Mouse (Mus musculus) midbrain, embryonic 14.5 days (tissue): ENCODE data around the gene Dnase2a. TPM values are rescaled to one million over a fixed set of nuclear protein-coding genes. Genes with fewer than 3 reads are reported as not detected.

Experiments
- ATAC-seq: fragments of 200-750 bp; cut with Nextera tagmentation; 2 replicates; pipeline ENCODE4 v1.8.0; 2017; ENCODE audit warnings: moderate number of reproducible peaks, moderate library complexity; ENCODE audit not compliant: low FRiP score, low TSS enrichment
- DNase-seq: peaks from one replicate; pipeline ENCODE4 v3.0.0-alpha.2; 2015
- H3K27ac ChIP-seq: fragments of 300-500 bp; sonication (generic); replicated peaks from 2 replicates; pipeline ENCODE4 v1.5.1; 2014; ENCODE audit warnings: mild to moderate bottlenecking, low read depth, low read length, moderate library complexity
- H3K27me3 ChIP-seq: fragments of 300-500 bp; sonication (generic); 2 replicates; pipeline ENCODE4 v1.6.1; 2014; ENCODE audit warnings: low read length, control low read depth, mixed read lengths; ENCODE audit not compliant: control insufficient read depth, insufficient read depth
- H3K36me3 ChIP-seq: fragments of 300-500 bp; sonication (generic); 2 replicates; pipeline ENCODE4 v1.6.1; 2014; ENCODE audit warnings: low read length, control low read depth; ENCODE audit not compliant: control insufficient read depth, insufficient read depth
- H3K4me1 ChIP-seq: fragments of 300-500 bp; sonication (generic); 2 replicates; pipeline ENCODE4 v1.6.1; 2014; ENCODE audit warnings: mild to moderate bottlenecking, antibody characterized with exemption, low read length, control low read depth; ENCODE audit not compliant: control insufficient read depth, insufficient read depth
- H3K4me2 ChIP-seq: fragments of 300-500 bp; sonication (generic); 2 replicates; pipeline ENCODE4 v1.6.1; 2014; ENCODE audit warnings: mild to moderate bottlenecking, low read length, moderate library complexity
- H3K4me3 ChIP-seq: fragments of 300-500 bp; sonication (generic); replicated peaks from 2 replicates; pipeline ENCODE4 v1.5.1; 2014; ENCODE audit warnings: low read depth, low read length
- H3K9ac ChIP-seq: fragments of 300-500 bp; sonication (generic); replicated peaks from 2 replicates; pipeline ENCODE4 v1.6.1; 2014; ENCODE audit warnings: mild to moderate bottlenecking, low read length, moderate library complexity
- H3K9me3 ChIP-seq: fragments of 300-500 bp; sonication (generic); 2 replicates; pipeline ENCODE4 v1.6.1; 2016; ENCODE audit warnings: low read length, control low read depth, mixed read lengths; ENCODE audit not compliant: control insufficient read depth
- WGBS: fragments of 180-500 bp; shearing (Covaris S2); extraction: QIAGEN DNeasy Blood & Tissue Kit; methylation state at CpG from one replicate; pipeline ENCODE4 v1.1.7; 2014; 5-methylcytosine and 5-hydroxymethylcytosine counted together
- polyA plus RNA-seq: library from polyadenylated mRNA; unstranded; fragments of >200 nt; fragmentation: Nextera tagmentation; extraction: Ambion mirVana; gene quantifications from 2 replicates; pipeline ENCODE4 v1.2.1, GENCODE M21; 2014

Dnase2a gene
- polyA plus RNA-seq, 1 experiment from 2014 or later: 4.0 TPM

- no peaks in the 10 kb centered on the region for H3K9me3 ChIP-seq
- H3K4me2 ChIP-seq: no peak overlapping the region
- H3K4me3 ChIP-seq: no peak overlapping the region
- no peaks in the 10 kb centered on the region for H3K27me3 ChIP-seq
- no peak overlapping the region for H3K27ac ChIP-seq
- H3K36me3 ChIP-seq: peaks cover 94% of the 10 kb centered on the region
- H3K9ac ChIP-seq: no peak overlapping the region
- 86% methylated on average over 2 of the region's 2 CpGs for WGBS
- H3K4me1 ChIP-seq: no peaks in the 10 kb centered on the region
- DNase-seq: no peak
- ATAC-seq: no peak
These were observed 13.2 kb downstream of the Dnase2a start for GRCm38 (mm10) chr8:84921596-84921995.

DNA sequence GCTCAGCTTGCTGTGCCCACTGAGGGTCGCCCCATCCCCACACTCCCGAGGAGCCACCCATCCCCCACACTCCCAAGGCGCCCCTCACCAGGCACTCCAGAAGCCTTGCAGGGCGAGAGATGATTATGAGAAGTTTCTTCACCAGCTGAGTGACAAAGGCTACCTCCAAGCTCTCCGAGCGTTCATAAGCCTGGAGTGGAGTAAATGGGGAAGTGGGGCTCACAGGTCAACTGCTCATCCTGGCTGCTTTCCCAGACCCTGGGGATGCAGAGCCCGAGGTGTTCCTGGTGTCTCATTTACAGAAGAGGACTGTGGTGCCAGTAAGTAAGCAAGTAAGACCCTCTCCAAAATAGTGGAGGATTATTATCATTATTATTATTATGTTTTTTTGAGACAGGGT lies 17.2 kb downstream of the Dnase2a start:
- 73% methylated on average over 7 of the region's 7 CpGs for WGBS
- Histone ChIP-seq H3K27ac (no peak overlapping the region), H3K36me3 (peaks cover 80% of the 10 kb centered on the region)

DNA sequence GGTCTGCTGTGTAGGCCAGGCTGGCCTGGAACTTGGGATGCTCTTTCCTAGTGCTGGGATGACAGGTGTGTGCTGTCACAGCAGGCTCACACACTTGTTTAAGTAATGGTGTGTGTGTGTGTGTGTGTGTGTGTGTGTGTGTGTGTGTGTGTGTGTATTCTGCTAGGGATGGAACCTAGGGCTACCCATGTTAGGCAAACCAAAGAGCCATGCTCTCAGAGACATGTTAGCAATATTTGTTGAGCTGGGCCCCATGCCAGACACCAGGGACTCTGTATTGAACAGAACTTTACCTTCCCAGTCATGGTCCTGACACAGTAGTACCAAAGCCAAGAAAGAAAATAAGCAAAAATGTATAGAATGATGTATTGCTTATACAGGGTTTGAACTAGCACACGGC lies 19.2 kb downstream of the Dnase2a start:
- Histone ChIP-seq H3K36me3 (peaks cover 77% of the 10 kb centered on the region), H3K4me3 (no peak overlapping the region), H3K27me3 (no peaks in the 10 kb centered on the region), H3K9ac (no peak overlapping the region), H3K4me2 (no peak overlapping the region), H3K9me3 (no peaks in the 10 kb centered on the region), H3K4me1 (peaks cover 4% of the 10 kb centered on the region; the same call in 1 of the 2 replicates), H3K27ac (no peak overlapping the region)
- ATAC-seq (no peak), DNase-seq (no peak)
- WGBS: 94% methylated on average over 1 of the region's 1 CpGs

More for the DNA sequence above, 17.2 kb downstream of the Dnase2a start:
- Histone ChIP-seq H3K9me3 (no peaks in the 10 kb centered on the region), H3K4me1 (peaks cover 4% of the 10 kb centered on the region; the same call in 1 of the 2 replicates), H3K4me3 (no peak overlapping the region), H3K27me3 (no peaks in the 10 kb centered on the region), H3K4me2 (no peak overlapping the region), H3K9ac (no peak overlapping the region)
- no peak for DNase-seq
- ATAC-seq: no peak

DNA sequence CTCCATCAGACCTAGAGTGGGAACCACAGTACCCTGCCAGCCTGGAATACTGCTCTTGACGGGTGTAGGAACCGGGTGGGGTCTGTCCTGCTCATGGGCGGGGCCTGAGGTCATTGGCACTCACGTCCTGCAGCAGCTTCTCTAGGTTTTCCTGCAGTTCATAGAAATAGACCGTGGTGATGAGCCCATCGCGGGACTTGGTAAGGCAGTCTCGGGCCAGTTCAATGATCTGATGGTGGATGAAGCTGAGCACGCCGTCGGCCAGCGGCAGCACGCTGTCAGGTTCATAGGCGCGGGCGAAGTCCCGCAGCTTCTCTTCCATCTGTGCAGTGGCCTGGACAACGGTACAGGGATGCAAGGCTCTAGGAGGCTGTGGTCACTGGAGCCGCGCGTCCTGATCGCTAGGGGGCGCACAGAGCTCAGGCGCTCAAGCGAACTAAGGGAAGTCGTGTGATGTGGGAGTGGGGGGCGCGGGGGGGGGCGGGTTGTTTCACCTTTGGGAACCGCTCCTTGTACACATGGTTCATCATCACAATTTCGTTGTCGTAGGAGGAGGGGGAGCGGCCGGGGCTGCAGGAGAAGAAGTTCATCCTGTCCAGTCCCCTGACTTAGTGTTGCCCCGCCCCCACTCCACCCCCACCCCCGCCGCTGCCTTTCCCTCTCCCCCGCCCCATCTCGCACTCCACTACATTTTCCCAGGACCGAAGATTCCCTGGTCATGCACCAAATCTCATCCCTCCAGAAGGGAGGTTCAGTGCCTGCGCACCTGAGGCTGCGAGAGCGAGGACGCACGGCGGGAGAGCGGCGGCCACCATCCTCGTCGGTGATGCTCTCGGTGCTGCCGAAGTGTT lies 20.3 kb downstream of the Dnase2a start:
- peaks cover 5% of the 10 kb centered on the region for H3K4me1 ChIP-seq
- ATAC-seq (peak; percentile 75; the same call in 1 of the 2 replicates), DNase-seq (peak; percentile 88)
- H3K27ac ChIP-seq: no peak overlapping the region
- peaks cover 71% of the 10 kb centered on the region for H3K36me3 ChIP-seq
- H3K27me3 ChIP-seq: no peaks in the 10 kb centered on the region
- peak overlapping the region; percentile 53 for H3K4me2 ChIP-seq
- peak overlapping the region; percentile 35 for H3K9ac ChIP-seq
- WGBS: 3% methylated on average over 52 of the region's 52 CpGs
- peak overlapping the region; percentile 20 for H3K4me3 ChIP-seq
- no peaks in the 10 kb centered on the region for H3K9me3 ChIP-seq

DNA sequence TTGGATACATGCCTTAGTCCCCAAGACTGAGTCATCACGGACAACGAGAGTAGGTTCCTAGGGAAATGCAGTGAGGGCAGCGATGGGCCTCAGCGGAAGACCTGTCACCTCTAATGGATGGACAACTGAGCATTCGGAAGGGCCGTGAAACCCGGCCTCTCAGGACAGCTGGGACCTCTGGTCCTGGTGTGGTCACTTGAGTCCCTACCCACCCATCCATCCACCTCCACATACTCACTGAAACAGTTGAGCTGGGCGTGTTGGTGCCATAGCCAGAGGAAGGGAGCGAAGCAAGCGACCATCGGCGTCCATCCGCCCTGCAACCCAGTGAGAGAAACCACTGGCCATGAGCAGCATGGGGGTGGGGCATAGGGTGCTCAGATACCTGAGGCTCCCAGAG lies 22.2 kb downstream of the Dnase2a start:
- Histone ChIP-seq H3K27me3 (no peaks in the 10 kb centered on the region), H3K27ac (no peak overlapping the region), H3K4me2 (no peak overlapping the region), H3K9me3 (no peaks in the 10 kb centered on the region), H3K4me3 (no peak overlapping the region), H3K9ac (no peak overlapping the region), H3K4me1 (peaks cover 24% of the 10 kb centered on the region), H3K36me3 (peaks cover 56% of the 10 kb centered on the region)
- 91% methylated on average over 13 of the region's 13 CpGs for WGBS
- DNase-seq (no peak), ATAC-seq (no peak)

DNA sequence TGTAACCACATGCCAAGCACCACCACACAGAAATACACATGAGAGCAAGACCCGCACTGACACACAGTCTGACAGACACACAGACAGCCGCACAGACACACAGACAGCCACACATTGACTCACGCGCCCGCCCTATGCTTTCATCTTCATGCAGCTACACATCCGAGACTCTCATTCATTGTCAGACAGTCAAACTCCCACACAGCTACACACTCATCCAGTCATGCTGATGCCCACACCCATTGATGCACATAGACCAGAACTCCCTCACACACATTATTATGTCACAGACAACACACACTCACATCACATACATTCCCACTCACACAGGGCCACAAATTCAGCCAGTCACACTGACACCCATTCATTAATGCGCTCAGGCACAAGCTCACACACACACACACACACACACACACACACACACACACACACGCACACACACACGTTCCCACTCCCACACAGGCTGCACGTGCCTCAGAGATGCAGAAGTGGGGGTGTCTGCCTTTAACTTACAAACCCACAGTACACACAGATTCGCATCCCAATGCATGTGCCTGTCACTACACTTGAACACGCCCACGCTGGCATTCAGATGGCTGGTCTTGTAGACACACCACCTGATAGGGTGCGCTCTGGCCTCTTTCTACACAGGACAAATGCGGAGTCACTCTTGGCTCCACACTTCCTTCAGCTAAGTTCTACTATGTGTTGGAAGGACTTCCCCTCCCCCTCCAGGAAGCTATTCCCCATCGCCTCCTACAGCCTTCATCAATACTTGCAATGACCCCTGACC lies 25.6 kb downstream of the Dnase2a start:
- peaks cover 31% of the 10 kb centered on the region for H3K4me1 ChIP-seq
- DNase-seq (no peak), ATAC-seq (no peak)
- no peaks in the 10 kb centered on the region for H3K9me3 ChIP-seq
- H3K4me2 ChIP-seq: peak overlapping the region; percentile 90
- no peaks in the 10 kb centered on the region for H3K27me3 ChIP-seq
- 84% methylated on average over 16 of the region's 16 CpGs for WGBS
- H3K36me3 ChIP-seq: peaks cover 31% of the 10 kb centered on the region
- no peak overlapping the region for H3K9ac ChIP-seq
- H3K27ac ChIP-seq: no peak overlapping the region
- peak overlapping the region; percentile 95 for H3K4me3 ChIP-seq

- peak overlapping the region; percentile 95 for H3K27ac ChIP-seq
- DNase-seq: peak; percentile 95
These were observed 26.5 kb downstream of the Dnase2a start for GRCm38 (mm10) chr8:84934860-84935259.

GRCm38 (mm10) chr8:84935489-84935888 lies 27.1 kb downstream of the Dnase2a start:
- DNase-seq (peak; percentile 58), ATAC-seq (peak; percentile 47; the same call in 1 of the 2 replicates)

More at GRCm38 (mm10) chr8:84934860-84935259, 26.5 kb downstream of the Dnase2a start:
- H3K27me3 ChIP-seq: no peaks in the 10 kb centered on the region
- peak overlapping the region; percentile 90 for H3K4me2 ChIP-seq
- 2% methylated on average over 15 of the region's 15 CpGs for WGBS
- peak; percentile 79 for ATAC-seq
- peaks cover 30% of the 10 kb centered on the region for H3K36me3 ChIP-seq
- H3K9ac ChIP-seq: peak overlapping the region; percentile 97
- peaks cover 27% of the 10 kb centered on the region for H3K4me1 ChIP-seq
- peak overlapping the region; percentile 95 for H3K4me3 ChIP-seq
- H3K9me3 ChIP-seq: no peaks in the 10 kb centered on the region

More at GRCm38 (mm10) chr8:84935489-84935888, 27.1 kb downstream of the Dnase2a start:
- no peaks in the 10 kb centered on the region for H3K9me3 ChIP-seq
- peaks cover 27% of the 10 kb centered on the region for H3K4me1 ChIP-seq
- H3K4me2 ChIP-seq: peak overlapping the region; percentile 90
- peak overlapping the region; percentile 95 for H3K27ac ChIP-seq
- 4% methylated on average over 14 of the region's 14 CpGs for WGBS
- H3K4me3 ChIP-seq: peak overlapping the region; percentile 95
- H3K9ac ChIP-seq: peak overlapping the region; percentile 97
- no peaks in the 10 kb centered on the region for H3K27me3 ChIP-seq
- peaks cover 24% of the 10 kb centered on the region for H3K36me3 ChIP-seq
